Mouse (Mus musculus): ENCODE results near the gene Sept9. TPM values are rescaled to one million over a fixed set of nuclear protein-coding genes. Genes with fewer than 3 reads are reported as not detected.

The Sept9 gene
- total RNA-seq, 2 experiments from 2014 or later: 106 to 110 TPM

- peak; percentile 35 to 48 for DNase-seq
These were observed 66.8 kb downstream of the Sept9 start for GRCm38 (mm10) chr11:117265981-117266905.

- DNase-seq: no peak
These were observed 67.7 kb downstream of the Sept9 start for GRCm38 (mm10) chr11:117266906-117267721.

- DNase-seq: no peak
These were observed 68.4 kb downstream of the Sept9 start for GRCm38 (mm10) chr11:117267828-117268227.

- DNase-seq: no peak
These were observed 69.0 kb downstream of the Sept9 start for GRCm38 (mm10) chr11:117268304-117268956.

GRCm38 (mm10) chr11:117269053-117269702 lies 69.7 kb downstream of the Sept9 start:
- DNase-seq: no peak

- DNase-seq: no peak
These were observed 70.5 kb downstream of the Sept9 start for GRCm38 (mm10) chr11:117269946-117270345.

GRCm38 (mm10) chr11:117274973-117275372 lies 75.5 kb downstream of the Sept9 start:
- no peak for DNase-seq

GRCm38 (mm10) chr11:117275999-117276398 lies 76.5 kb downstream of the Sept9 start:
- DNase-seq: no peak

GRCm38 (mm10) chr11:117276946-117277345 lies 77.5 kb downstream of the Sept9 start:
- no peak for DNase-seq

- DNase-seq: no peak
These were observed 78.7 kb downstream of the Sept9 start for GRCm38 (mm10) chr11:117278113-117278512.

GRCm38 (mm10) chr11:117278514-117278913 lies 79.1 kb downstream of the Sept9 start:
- no peak for DNase-seq

GRCm38 (mm10) chr11:117279993-117280392 lies 80.5 kb downstream of the Sept9 start:
- DNase-seq: no peak

GRCm38 (mm10) chr11:117283048-117283888 lies 83.8 kb downstream of the Sept9 start:
- DNase-seq: no peak

GRCm38 (mm10) chr11:117283889-117284450 lies 84.5 kb downstream of the Sept9 start:
- no peak for DNase-seq

GRCm38 (mm10) chr11:117284721-117285605 lies 85.5 kb downstream of the Sept9 start:
- no peak for DNase-seq

GRCm38 (mm10) chr11:117285606-117285931 lies 86.1 kb downstream of the Sept9 start:
- DNase-seq: no peak

GRCm38 (mm10) chr11:117287792-117288191 lies 88.3 kb downstream of the Sept9 start:
- no peak for DNase-seq

- DNase-seq: no peak
These were observed 89.3 kb downstream of the Sept9 start for GRCm38 (mm10) chr11:117288765-117289164.

GRCm38 (mm10) chr11:117291271-117292059 lies 92.0 kb downstream of the Sept9 start:
- DNase-seq: no peak

Measured in layer of hippocampus, postnatal 36 days (tissue).